Mouse (Mus musculus) bone marrow, adult 2 months (tissue): ENCODE data around the gene Prr7.

ENCODE experiments used
- CTCF ChIP-seq: fragments of 200-500 bp; IDR thresholded peaks from 2 replicates; pipeline ENCODE4 v1.5.1; 2011; ENCODE audit warnings: low read length, control low read depth; ENCODE audit not compliant: control insufficient read depth, insufficient read depth
- POLR2A ChIP-seq: fragments of 200-500 bp; IDR thresholded peaks from 2 replicates; pipeline ENCODE4 v1.6.1; 2011; ENCODE audit warnings: low read depth, mild to moderate bottlenecking, control low read depth, low read length, borderline replicate concordance; ENCODE audit not compliant: control insufficient read depth

DNA sequence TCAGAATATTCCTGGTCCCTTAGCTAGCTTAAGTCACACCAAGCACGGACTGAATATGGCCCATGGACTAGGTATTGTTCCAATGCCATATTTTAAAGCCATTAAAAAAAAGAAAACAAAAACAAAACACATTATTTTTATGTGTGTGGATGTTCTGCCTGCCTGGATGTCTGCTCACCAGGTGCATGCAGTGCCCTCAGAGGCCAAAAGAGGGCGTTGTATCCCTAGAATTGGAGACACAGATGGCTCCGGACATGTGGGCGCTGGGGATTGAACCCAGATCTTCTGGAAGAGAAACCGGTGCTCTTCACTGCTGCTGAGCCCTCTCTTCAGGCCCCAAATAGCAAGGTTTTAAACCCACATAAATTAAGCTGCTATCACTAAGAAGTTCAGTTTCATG lies 14.0 kb downstream of the Prr7 start:
- TF ChIP-seq CTCF (peak; percentile 49; the same call in 1 of the 2 replicates), POLR2A (no peak)
